Mouse (Mus musculus) MEL (cell line): Measurements from ENCODE around the gene Brms1. TPM values are rescaled to one million over a fixed set of nuclear protein-coding genes. Genes with fewer than 3 reads are reported as not detected.

Experiments
- DNase-seq: peaks from one replicate; pipeline ENCODE4 v3.0.0; 2011; ENCODE audit warnings: low read depth, low spot score
- H3K27ac ChIP-seq: 2 replicates; pipeline ENCODE4 v1.5.1; 2012; ENCODE audit warnings: low read depth, mild to moderate bottlenecking, control low read depth, low read length, moderate library complexity; ENCODE audit not compliant: control insufficient read depth
- H3K27me3 ChIP-seq, 2 experiments: fragments of 150-350 bp in 1 of 2; sonication (generic) in 1 of 2; 2 replicates each; pipeline ENCODE4 v1.6.1; 2012; ENCODE audit warnings: low read length in 2 of 2, mild to moderate bottlenecking in 2 of 2, improper control_type of control experiment in 1 of 2, moderate library complexity in 1 of 2; ENCODE audit not compliant: insufficient read depth in 2 of 2, control insufficient read depth in 1 of 2
- H3K36me3 ChIP-seq, 2 experiments: 2 replicates each; pipeline ENCODE4 v1.6.1; 2012 to 2014; ENCODE audit warnings: low read length in 2 of 2, improper control_type of control experiment in 1 of 2, inconsistent platforms in 1 of 2, mild to moderate bottlenecking in 1 of 2; ENCODE audit not compliant: insufficient read depth in 2 of 2, control insufficient read depth in 1 of 2
- H3K4me1 ChIP-seq, 2 experiments: fragments of 150-350 bp in 1 of 2; sonication (generic) in 1 of 2; 2 replicates each; pipeline ENCODE4 v1.6.1; 2012; ENCODE audit warnings: low read length in 2 of 2, improper control_type of control experiment in 1 of 2, mild to moderate bottlenecking in 1 of 2; ENCODE audit not compliant: insufficient read depth in 2 of 2, control insufficient read depth in 1 of 2
- H3K4me3 ChIP-seq, 2 experiments: fragments of 150-350 bp in 1 of 2; sonication (generic) in 1 of 2; 2 replicates each; pipeline ENCODE4 v1.5.1; 2012; ENCODE audit warnings: low read depth in 2 of 2, low read length in 2 of 2, mild to moderate bottlenecking in 2 of 2, moderate library complexity in 2 of 2, control low read depth in 1 of 2, improper control_type of control experiment in 1 of 2; ENCODE audit not compliant: control insufficient read depth in 1 of 2, insufficient read depth in 1 of 2
- H3K79me2 ChIP-seq: 2 replicates; pipeline ENCODE4 v1.6.1; 2012; ENCODE audit warnings: mild to moderate bottlenecking, low read length, moderate library complexity; ENCODE audit not compliant: control insufficient read depth, poor library complexity, insufficient read depth
- H3K9ac ChIP-seq: 2 replicates; pipeline ENCODE4 v1.6.1; 2012; ENCODE audit warnings: low read depth, mild to moderate bottlenecking, control low read depth, low read length, moderate library complexity; ENCODE audit not compliant: control insufficient read depth, poor library complexity, severe bottlenecking
- H3K9me3 ChIP-seq: fragments of 150-350 bp; sonication (generic); replicated peaks from 2 replicates; pipeline ENCODE4 v1.6.1; 2012; ENCODE audit warnings: mild to moderate bottlenecking, low read length, improper control_type of control experiment, moderate library complexity; ENCODE audit not compliant: insufficient read depth
- CHD1 ChIP-seq: IDR thresholded peaks from 2 replicates; pipeline ENCODE4 v1.6.1; 2012; ENCODE audit warnings: low read depth, mild to moderate bottlenecking, inconsistent platforms, low read length, improper control_type of control experiment
- CHD2 ChIP-seq: IDR thresholded peaks from 2 replicates; pipeline ENCODE4 v1.6.1; 2011; ENCODE audit warnings: low read length, improper control_type of control experiment
- CTCF ChIP-seq, 3 experiments: IDR thresholded peaks in 2 of 3; conservative IDR thresholded peaks in 1 of 3; 2 replicates each; pipeline ENCODE4 v1.5.1; 2011 to 2012; ENCODE audit warnings: low read length in 3 of 3, low read depth in 2 of 3, mild to moderate bottlenecking in 2 of 3, improper control_type of control experiment in 1 of 3, inconsistent platforms in 1 of 3, mixed read lengths in 1 of 3, moderate library complexity in 1 of 3; ENCODE audit not compliant: control insufficient read depth in 1 of 3, insufficient read depth in 1 of 3, poor library complexity in 1 of 3, severe bottlenecking in 1 of 3
- E2F4 ChIP-seq: IDR thresholded peaks from 2 replicates; pipeline ENCODE4 v1.6.1; 2011; ENCODE audit warnings: low read depth, low read length, improper control_type of control experiment, borderline replicate concordance
- ELF1 ChIP-seq: IDR thresholded peaks from 2 replicates; pipeline ENCODE4 v1.6.1; 2014; ENCODE audit warnings: low read depth, mild to moderate bottlenecking, inconsistent platforms, low read length, improper control_type of control experiment, moderate library complexity
- EP300 ChIP-seq, 2 experiments: IDR thresholded peaks; 2 replicates each; pipeline ENCODE4 v1.6.1; 2011; ENCODE audit warnings: improper control_type of control experiment in 2 of 2, low read length in 2 of 2, low read depth in 1 of 2, mild to moderate bottlenecking in 1 of 2
- ETS1 ChIP-seq: IDR thresholded peaks from 2 replicates; pipeline ENCODE4 v1.6.1; 2012; ENCODE audit warnings: low read depth, mild to moderate bottlenecking, inconsistent platforms, low read length, improper control_type of control experiment, moderate library complexity
- HCFC1 ChIP-seq: IDR thresholded peaks from 2 replicates; pipeline ENCODE4 v1.6.1; 2012; ENCODE audit warnings: low read depth, mild to moderate bottlenecking, inconsistent platforms, low read length, improper control_type of control experiment, moderate library complexity
- JUND ChIP-seq: IDR thresholded peaks from 2 replicates; pipeline ENCODE4 v1.6.1; 2011; ENCODE audit warnings: low read depth, mild to moderate bottlenecking, improper control_type of control experiment, low read length
- KAT2A ChIP-seq: conservative IDR thresholded peaks from 2 replicates; pipeline ENCODE4 v1.6.1; 2012; ENCODE audit warnings: low read depth, low read length, improper control_type of control experiment, inconsistent platforms
- MAX ChIP-seq: IDR thresholded peaks from 2 replicates; pipeline ENCODE4 v1.6.1; 2011; ENCODE audit warnings: low read length, improper control_type of control experiment
- MAZ ChIP-seq: IDR thresholded peaks from 2 replicates; pipeline ENCODE4 v1.6.1; 2012; ENCODE audit warnings: low read depth, mild to moderate bottlenecking, inconsistent platforms, low read length, improper control_type of control experiment
- MXI1 ChIP-seq: IDR thresholded peaks from 2 replicates; pipeline ENCODE4 v1.6.1; 2011; ENCODE audit warnings: mild to moderate bottlenecking, low read depth, low read length, improper control_type of control experiment
- MYC ChIP-seq: IDR thresholded peaks from 2 replicates; pipeline ENCODE4 v1.6.1; 2011; ENCODE audit warnings: low read depth, mild to moderate bottlenecking, low read length, improper control_type of control experiment, moderate library complexity
- NELFE ChIP-seq: IDR thresholded peaks from 2 replicates; pipeline ENCODE4 v1.6.1; 2011; ENCODE audit warnings: low read depth, low read length, improper control_type of control experiment
- NRF1 ChIP-seq: IDR thresholded peaks from 2 replicates; pipeline ENCODE4 v1.6.1; 2014; ENCODE audit warnings: low read depth, mild to moderate bottlenecking, inconsistent platforms, low read length, improper control_type of control experiment, moderate library complexity; ENCODE audit not compliant: poor library complexity, insufficient read depth, severe bottlenecking
- POLR2A ChIP-seq, 2 experiments: IDR thresholded peaks; 2 replicates each; pipeline ENCODE4 v1.6.1; 2011 to 2012; ENCODE audit warnings: low read length in 2 of 2, mild to moderate bottlenecking in 2 of 2, control low read depth in 1 of 2, improper control_type of control experiment in 1 of 2, low read depth in 1 of 2, moderate library complexity in 1 of 2; ENCODE audit not compliant: control insufficient read depth in 1 of 2, insufficient read depth in 1 of 2, poor library complexity in 1 of 2
- RAD21 ChIP-seq: IDR thresholded peaks from 2 replicates; pipeline ENCODE4 v1.6.1; 2011; ENCODE audit warnings: mild to moderate bottlenecking, low read depth, low read length, improper control_type of control experiment
- RCOR1 ChIP-seq: IDR thresholded peaks from 2 replicates; pipeline ENCODE4 v1.6.1; 2012; ENCODE audit warnings: low read depth, mild to moderate bottlenecking, inconsistent platforms, low read length, improper control_type of control experiment
- SIN3A ChIP-seq: IDR thresholded peaks from 2 replicates; pipeline ENCODE4 v1.6.1; 2012; ENCODE audit warnings: low read length, improper control_type of control experiment, inconsistent platforms
- TAL1 ChIP-seq: IDR thresholded peaks from 2 replicates; pipeline ENCODE4 v1.6.1; 2012; ENCODE audit warnings: mild to moderate bottlenecking, inconsistent platforms, low read length, moderate library complexity, mixed read lengths
- TBP ChIP-seq: IDR thresholded peaks from 2 replicates; pipeline ENCODE4 v1.8.0; 2011; ENCODE audit warnings: low read depth, low read length, improper control_type of control experiment
- TCF12 ChIP-seq: IDR thresholded peaks from 2 replicates; pipeline ENCODE4 v1.6.1; 2014; ENCODE audit warnings: low read depth, mild to moderate bottlenecking, inconsistent platforms, low read length, improper control_type of control experiment, moderate library complexity
- UBTF ChIP-seq: IDR thresholded peaks from 2 replicates; pipeline ENCODE4 v1.6.1; 2012; ENCODE audit warnings: low read depth, mild to moderate bottlenecking, inconsistent platforms, low read length, improper control_type of control experiment, moderate library complexity, borderline replicate concordance; ENCODE audit not compliant: insufficient read depth
- USF1 ChIP-seq: IDR thresholded peaks from 2 replicates; pipeline ENCODE4 v1.6.1; 2014; ENCODE audit warnings: low read depth, mild to moderate bottlenecking, inconsistent platforms, low read length, improper control_type of control experiment, moderate library complexity
- USF2 ChIP-seq, 2 experiments: IDR thresholded peaks; 2 replicates each; pipeline ENCODE4 v1.6.1; 2011 to 2012; ENCODE audit warnings: improper control_type of control experiment in 2 of 2, low read length in 2 of 2, borderline replicate concordance in 1 of 2, inconsistent platforms in 1 of 2, low read depth in 1 of 2, mild to moderate bottlenecking in 1 of 2; ENCODE audit not compliant: insufficient read depth in 1 of 2
- ZC3H11A ChIP-seq: IDR thresholded peaks from 2 replicates; pipeline ENCODE4 v1.6.1; 2012; ENCODE audit warnings: low read depth, mild to moderate bottlenecking, inconsistent platforms, low read length, improper control_type of control experiment
- ZKSCAN1 ChIP-seq: IDR thresholded peaks from 2 replicates; pipeline ENCODE4 v1.6.1; 2012; ENCODE audit warnings: low read depth, mild to moderate bottlenecking, inconsistent platforms, low read length, improper control_type of control experiment, moderate library complexity
- polyA plus RNA-seq, 2 experiments: library from polyadenylated mRNA; stranded (reverse) in 1 of 2; unstranded in 1 of 2; fragments of >175 nt in 1 of 2; fragments of >200 nt in 1 of 2; gene quantifications; 2 replicates each; pipeline versions ENCODE4 v1.2.1 to v1.2.4; 2012; ENCODE audit warnings: low replicate concordance in 2 of 2, low read depth in 1 of 2; ENCODE audit not compliant: insufficient read length in 2 of 2, insufficient read depth in 1 of 2, missing spikeins in 1 of 2
- total RNA-seq: library from RNA; depleted of rRNA; stranded (reverse); fragments of 300-350 nt; gene quantifications from 2 replicates; pipeline ENCODE4 v1.2.3, GENCODE M21; 2012

Gene Brms1
- total and polyA plus RNA-seq, 3 experiments: 29.6 to 78.6 TPM; not detected in 1

- no peak for DNase-seq
- Histone ChIP-seq H3K9ac (peak overlapping the region; percentile 77), H3K79me2 (peaks cover 2% of the 10 kb centered on the region; the same call in 1 of the 2 replicates), H3K9me3 (no peaks in the 10 kb centered on the region), H3K27ac (no peak overlapping the region), H3K4me1 (peaks cover 5 to 29% of the 10 kb centered on the region in 2 experiments), H3K27me3 (no peaks in the 10 kb centered on the region), H3K36me3 (peaks cover 0 to 4% of the 10 kb centered on the region in 2 experiments; a peak in 1 of 4 replicates)
- no peak for TF ChIP-seq HCFC1
- TF ChIP-seq EP300 (IDR thresholded peaks at IDR 0.05; ENCODE audit: low read depth in 1 of 2, low read length in 2 of 2): no peak
- no peak for TF ChIP-seq CHD1
- TF ChIP-seq USF1: no peak
- no peak for TF ChIP-seq ETS1
- TF ChIP-seq MAZ: no peak
- TF ChIP-seq E2F4: no peak
- no peak for TF ChIP-seq KAT2A
- TF ChIP-seq, all 39 proteins: peak for 0
- peak overlapping the region in 1 of 2 experiments; percentile 56; a peak in 1 of 4 replicates for H3K4me3 ChIP-seq
Observed at GRCm38 (mm10) chr19:5071077-5071476, 29.9 kb downstream of the Brms1 start.

- Histone ChIP-seq H3K36me3 (peaks cover 0 to 2% of the 10 kb centered on the region in 2 experiments; a peak in 1 of 4 replicates), H3K27ac (peak overlapping the region; percentile 39), H3K4me1 (peaks cover 5 to 29% of the 10 kb centered on the region in 2 experiments), H3K9ac (peak overlapping the region; percentile 77), H3K4me3 (peak overlapping the region; percentile 56 to 68), H3K79me2 (peaks cover 2% of the 10 kb centered on the region; the same call in 1 of the 2 replicates), H3K27me3 (no peaks in the 10 kb centered on the region), H3K9me3 (no peaks in the 10 kb centered on the region)
- peak; percentile 94 for DNase-seq
- TF ChIP-seq ZC3H11A: no peak
- TF ChIP-seq USF2 (IDR thresholded peaks at IDR 0.05; ENCODE audit: borderline replicate concordance in 1 of 2, insufficient read depth in 1 of 2, low read depth in 1 of 2, low read length in 2 of 2): no peak
- TF ChIP-seq JUND: no peak
- TF ChIP-seq USF1: no peak
- TF ChIP-seq ETS1: no peak
- no peak for TF ChIP-seq UBTF
- TF ChIP-seq MYC: no peak
- TF ChIP-seq RCOR1: no peak
- 0 out of 2 replicates have a peak, but pooled peaks have one; percentile 52 for TF ChIP-seq CHD1
- no peak for TF ChIP-seq RAD21
- TF ChIP-seq MAX: no peak
- no peak for TF ChIP-seq ZKSCAN1
- TF ChIP-seq TCF12: no peak
- TF ChIP-seq POLR2A (IDR thresholded peaks at IDR 0.05; ENCODE audit: control insufficient read depth in 1 of 2, insufficient read depth in 1 of 2, low read depth in 1 of 2, low read length in 2 of 2, poor library complexity in 1 of 2): peak; percentile 2 to 55; a peak in 2 of 4 replicates
- 0 out of 2 replicates have a peak, but pooled peaks have one; percentile 21 for TF ChIP-seq HCFC1
- peak; percentile 61; the same call in 1 of the 2 replicates for TF ChIP-seq MAZ
- TF ChIP-seq CHD2: no peak
- peak; percentile 38; the same call in 1 of the 2 replicates for TF ChIP-seq MXI1
- no peak; the same call in 1 of the 2 replicates for TF ChIP-seq SIN3A
- TF ChIP-seq E2F4: no peak
- no peak for TF ChIP-seq CTCF (IDR thresholded peaks at IDR 0.05 in 2 of 3, conservative IDR thresholded peaks at IDR 0.05 in 1 of 3; ENCODE audit: control insufficient read depth in 1 of 3, insufficient read depth in 1 of 3, low read depth in 2 of 3, low read length in 3 of 3, poor library complexity in 1 of 3, severe bottlenecking in 1 of 3)
- peak; percentile 37; the same call in 1 of the 2 replicates for TF ChIP-seq NELFE
- TF ChIP-seq ELF1: no peak
- TF ChIP-seq TAL1: no peak
- no peak for TF ChIP-seq KAT2A
- no peak for TF ChIP-seq NRF1
- TF ChIP-seq TBP: 0 out of 2 replicates have a peak, but pooled peaks have one; percentile 12
Observed at GRCm38 (mm10) chr19:5071545-5072369, 30.6 kb downstream of the Brms1 start.
